Mouse (Mus musculus) midbrain, embryonic 10.5 days (tissue): ENCODE measurements around the gene Arfgef2. TPM values are rescaled to one million over a fixed set of nuclear protein-coding genes. Genes with fewer than 3 reads are reported as not detected.
"Not testable (repeated sequence)": the region's sequence is repeated elsewhere in the genome, so short reads cannot be mapped to it uniquely, and the experiment has no call there.

Source experiments
- DNase-seq: peaks from one replicate; pipeline ENCODE4 v3.0.0-alpha.2; 2017; ENCODE audit warnings: low spot score
- H3K27ac ChIP-seq: fragments of 300-500 bp; sonication (generic); replicated peaks from 2 replicates; pipeline ENCODE4 v1.5.1; 2016; ENCODE audit warnings: mild to moderate bottlenecking
- H3K27me3 ChIP-seq: fragments of 300-500 bp; sonication (generic); 2 replicates; pipeline ENCODE4 v1.6.1; 2016; ENCODE audit warnings: low read depth, mild to moderate bottlenecking; ENCODE audit not compliant: poor library complexity, severe bottlenecking
- H3K36me3 ChIP-seq: fragments of 300-500 bp; sonication (generic); 2 replicates; pipeline ENCODE4 v1.6.1; 2016; ENCODE audit warnings: mild to moderate bottlenecking, moderate library complexity
- H3K4me1 ChIP-seq: fragments of 300-500 bp; sonication (generic); 2 replicates; pipeline ENCODE4 v1.6.1; 2016
- H3K4me3 ChIP-seq: fragments of 300-500 bp; sonication (generic); 2 replicates; pipeline ENCODE4 v1.5.1; 2016; ENCODE audit warnings: mild to moderate bottlenecking, moderate library complexity
- H3K9me3 ChIP-seq: fragments of 300-500 bp; sonication (generic); replicated peaks from 2 replicates; pipeline ENCODE4 v1.6.1; 2016; ENCODE audit warnings: mild to moderate bottlenecking
- WGBS: fragments of 180-500 bp; shearing (Covaris S2); methylation state at CpG from one replicate; pipeline ENCODE4 v1.1.7; 2016; 5-methylcytosine and 5-hydroxymethylcytosine counted together
- polyA plus RNA-seq: library from polyadenylated mRNA; unstranded; fragments of >200 nt; fragmentation: Nextera tagmentation; extraction: Ambion mirVana; gene quantifications from 2 replicates; pipeline ENCODE4 v1.2.1, GENCODE M21; 2016

Arfgef2 gene
- polyA plus RNA-seq, 1 experiment from 2014 or later: 4.2 TPM

DNA sequence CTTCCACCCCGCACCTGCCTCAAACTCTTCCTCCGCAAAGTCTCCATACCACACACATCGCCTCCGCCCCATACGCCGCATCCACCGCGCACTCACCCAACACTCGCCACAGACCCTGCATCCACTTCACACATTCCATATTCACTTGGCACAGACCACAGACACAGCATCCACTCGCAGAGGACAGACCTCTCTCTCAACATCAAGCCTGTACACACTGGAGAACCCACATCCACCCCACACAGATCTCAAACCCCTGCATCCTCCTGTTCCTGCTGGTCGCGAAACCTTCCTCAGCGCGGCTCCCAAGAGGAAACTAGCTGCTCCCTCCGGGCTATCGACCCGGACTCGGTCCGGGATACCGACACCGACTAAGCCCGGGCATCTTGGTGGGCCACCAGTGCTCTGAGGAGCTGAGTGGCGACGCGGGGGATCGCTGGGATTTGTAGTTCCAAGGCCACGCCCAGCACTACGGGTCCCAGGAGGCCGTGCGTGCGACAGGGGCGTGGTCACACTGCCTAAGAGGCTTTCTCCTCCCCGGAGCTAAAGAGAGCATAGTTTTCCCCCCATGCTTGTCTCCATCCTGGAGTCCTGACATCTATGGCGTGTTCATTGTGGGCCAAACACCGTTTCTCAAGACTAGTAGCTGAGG lies 18.9 kb upstream of the Arfgef2 start:
- H3K36me3 ChIP-seq: peaks cover 2% of the 10 kb centered on the region; the same call in 1 of the 2 replicates
- under 1% methylated on average over 35 of the region's 35 CpGs for WGBS
- H3K27me3 ChIP-seq: peaks cover 13% of the 10 kb centered on the region; the same call in 1 of the 2 replicates
- peak; percentile 91 for DNase-seq
- H3K4me1 ChIP-seq: peaks cover 24% of the 10 kb centered on the region
- no peaks in the 10 kb centered on the region for H3K9me3 ChIP-seq
- H3K27ac ChIP-seq: peak overlapping the region; percentile 81
- H3K4me3 ChIP-seq: peak overlapping the region; percentile 65

DNA sequence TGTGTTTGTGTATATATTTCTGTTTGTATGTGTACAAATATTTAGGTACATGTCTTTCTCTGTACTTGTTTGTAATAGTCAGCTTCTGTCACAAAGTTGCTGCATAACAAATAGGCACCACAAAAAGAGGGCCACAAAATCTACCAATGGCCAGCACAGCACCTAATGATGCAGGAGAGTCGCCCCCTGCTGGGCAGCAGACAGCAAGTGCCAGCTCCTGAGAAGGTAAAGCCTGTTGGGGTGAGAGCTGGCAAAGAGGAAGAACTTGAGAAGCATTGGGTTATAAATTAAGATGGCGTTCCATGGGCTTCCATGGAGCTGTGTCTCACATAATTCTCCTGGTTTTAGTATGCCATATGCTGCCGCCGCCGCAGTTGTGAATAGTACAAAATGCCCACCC lies 13.7 kb upstream of the Arfgef2 start:
- DNase-seq: no peak
- 75% methylated on average over 5 of the region's 5 CpGs for WGBS

DNA sequence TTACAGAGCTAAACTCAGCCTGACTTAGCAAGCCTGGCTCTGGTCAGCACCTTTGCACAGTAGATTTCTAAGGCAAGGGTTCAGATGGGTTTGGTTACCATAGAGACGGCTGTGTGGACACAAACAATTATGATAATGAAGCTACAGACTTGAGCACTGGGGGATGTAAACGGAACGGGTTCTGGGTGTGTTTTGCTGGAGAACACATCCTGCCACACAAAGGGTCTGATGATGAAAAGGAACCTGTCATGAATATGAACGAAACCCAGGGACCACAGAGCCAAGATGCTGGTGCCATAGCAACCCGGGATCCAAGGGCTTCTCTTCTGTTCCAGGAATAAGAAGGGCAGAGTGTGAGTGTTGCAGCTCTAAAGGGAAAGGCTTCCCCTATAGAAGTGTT lies 13.0 kb upstream of the Arfgef2 start, which contains the start of gene Trp53rkb:
TSS of gene Trp53rkb (plus strand) at position 177 of the 400 bp plus-strand sequence.
- Histone ChIP-seq H3K9me3 (no peaks in the 10 kb centered on the region), H3K4me3 (peak within 1 kb of the TSS; percentile 82), H3K27ac (peak within 1 kb of the TSS; percentile 89), H3K4me1 (peaks cover 32% of the 10 kb centered on the region), H3K36me3 (peaks cover 19% of the 10 kb centered on the region), H3K27me3 (no peaks in the 10 kb centered on the region)
- WGBS: 53% methylated on average over 5 of the region's 5 CpGs
- DNase-seq: peak; percentile 52

More for the DNA sequence above, 13.7 kb upstream of the Arfgef2 start:
- Histone ChIP-seq H3K4me3 (no peak overlapping the region), H3K27me3 (no peaks in the 10 kb centered on the region), H3K9me3 (no peaks in the 10 kb centered on the region), H3K36me3 (peaks cover 13% of the 10 kb centered on the region), H3K27ac (peak overlapping the region; percentile 89; the same call in 1 of the 2 replicates), H3K4me1 (peaks cover 38% of the 10 kb centered on the region)

DNA sequence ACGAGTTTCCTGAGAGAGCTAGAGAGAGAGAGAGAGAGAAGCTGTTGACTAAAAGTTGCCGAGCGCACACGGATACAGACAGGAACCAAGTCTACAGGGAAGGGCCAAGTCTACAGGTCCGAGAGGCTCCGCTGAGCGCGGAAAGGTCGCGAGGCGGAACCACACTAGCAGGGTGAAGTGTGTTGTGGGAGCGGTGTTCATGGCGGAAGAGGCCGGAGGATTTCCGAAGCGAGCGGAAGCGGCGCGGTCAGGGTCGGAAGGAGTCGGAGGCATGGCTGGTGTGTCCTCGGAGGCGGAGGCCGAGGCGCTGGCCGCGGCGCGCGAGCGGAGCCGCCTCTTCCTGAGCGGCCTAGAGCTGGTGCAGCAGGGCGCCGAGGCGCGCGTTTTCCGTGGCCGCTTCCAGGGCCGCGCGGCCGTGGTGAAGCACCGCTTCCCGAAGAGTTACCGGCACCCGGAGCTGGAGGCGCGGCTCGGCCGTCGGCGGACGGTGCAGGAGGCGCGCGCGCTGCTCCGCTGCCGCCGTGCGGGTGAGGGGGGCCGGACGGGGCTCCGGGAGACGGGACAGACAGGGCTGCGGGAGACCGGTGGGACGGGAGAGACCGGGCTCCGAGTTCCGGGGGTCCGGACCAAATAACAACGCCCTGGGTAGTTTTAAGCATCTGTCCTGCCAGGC lies 11.7 kb upstream of the Arfgef2 start:
- peak overlapping the region; percentile 82 for H3K4me3 ChIP-seq
- not testable (repeated sequence) for H3K27me3 ChIP-seq, H3K9me3 ChIP-seq
- DNase-seq: peak; percentile 84
- WGBS: under 1% methylated on average over 76 of the region's 76 CpGs
- peaks cover 31% of the 10 kb centered on the region for H3K4me1 ChIP-seq
- H3K27ac ChIP-seq: peak overlapping the region; percentile 89
- peaks cover 32% of the 10 kb centered on the region for H3K36me3 ChIP-seq

DNA sequence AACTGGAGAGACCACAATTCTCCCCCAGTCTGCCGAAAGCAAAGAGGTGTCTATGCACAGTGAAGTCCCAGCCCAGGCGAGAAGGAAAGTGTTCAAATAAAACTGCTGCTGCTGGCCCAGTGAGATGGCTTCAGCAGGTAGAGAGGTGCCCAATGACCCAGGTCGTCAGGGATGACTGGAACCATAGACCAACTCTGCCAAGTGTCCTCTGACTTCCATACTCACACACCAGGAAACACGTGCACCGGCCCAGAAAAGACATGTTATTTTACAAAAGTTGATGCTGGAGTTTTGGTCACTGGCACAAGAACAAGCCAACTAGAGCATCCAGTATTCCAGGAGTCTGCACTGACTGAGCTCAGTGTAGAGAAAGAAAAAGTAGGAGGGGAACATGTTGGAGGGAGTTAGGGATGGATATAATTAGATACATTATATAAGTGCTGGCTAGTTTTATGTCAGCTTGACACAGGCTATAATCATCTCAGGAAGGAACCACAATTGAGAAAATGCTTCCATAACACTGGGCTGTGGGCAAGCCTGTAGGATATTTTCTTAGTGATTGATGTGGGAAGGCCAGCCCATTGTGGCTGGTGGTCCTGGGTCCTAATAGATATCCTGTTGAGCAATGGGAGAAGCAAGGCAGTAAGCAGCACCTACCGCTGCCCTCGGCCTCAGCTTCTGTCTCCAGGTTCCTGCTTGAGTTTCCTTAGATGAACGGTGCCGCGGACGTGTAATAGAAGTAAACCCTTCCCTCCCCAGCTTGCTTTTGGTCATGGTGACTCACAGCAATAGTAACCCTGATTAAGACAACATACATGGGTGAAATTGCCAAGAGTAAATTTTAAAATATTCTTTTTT lies 5.5 kb upstream of the Arfgef2 start:
- no peak for DNase-seq
- Histone ChIP-seq H3K9me3 (no peaks in the 10 kb centered on the region), H3K4me3 (no peak overlapping the region), H3K27me3 (0 out of 2 replicates have a peak, but pooled peaks cover 5% of the 10 kb centered on the region), H3K4me1 (peaks cover under 1% of the 10 kb centered on the region), H3K36me3 (peaks cover 33% of the 10 kb centered on the region), H3K27ac (no peak overlapping the region)
- WGBS: 86% methylated on average over 11 of the region's 11 CpGs

DNA sequence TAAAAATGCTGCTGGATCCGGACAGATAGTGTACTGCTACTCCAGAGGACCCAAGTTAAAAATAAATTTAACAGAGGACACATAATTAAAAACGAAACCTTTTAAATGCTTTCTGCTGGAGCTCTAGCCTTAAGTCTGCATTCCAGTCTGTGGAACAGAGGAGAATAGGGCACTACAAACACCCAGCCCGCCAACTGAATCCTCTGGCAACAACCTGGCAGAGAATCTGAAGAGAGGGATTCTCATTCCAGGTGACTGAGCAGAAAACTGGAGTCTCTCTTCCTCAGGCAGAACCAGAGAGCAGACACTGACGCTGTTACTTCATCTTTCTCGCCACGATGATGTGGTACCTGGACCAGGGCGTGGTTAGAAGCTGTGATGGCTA lies 4.9 kb upstream of the Arfgef2 start:
- 85% methylated on average over 7 of the region's 7 CpGs for whole genome bisulfite sequencing
- no peak overlapping the region for H3K4me3 ChIP-seq
- H3K36me3 ChIP-seq: peaks cover 33% of the 10 kb centered on the region
- H3K27me3 ChIP-seq: 0 out of 2 replicates have a peak, but pooled peaks cover 5% of the 10 kb centered on the region
- no peak for DNase-seq
- peaks cover under 1% of the 10 kb centered on the region for H3K4me1 ChIP-seq
- no peak overlapping the region for H3K27ac ChIP-seq
- H3K9me3 ChIP-seq: no peaks in the 10 kb centered on the region

DNA sequence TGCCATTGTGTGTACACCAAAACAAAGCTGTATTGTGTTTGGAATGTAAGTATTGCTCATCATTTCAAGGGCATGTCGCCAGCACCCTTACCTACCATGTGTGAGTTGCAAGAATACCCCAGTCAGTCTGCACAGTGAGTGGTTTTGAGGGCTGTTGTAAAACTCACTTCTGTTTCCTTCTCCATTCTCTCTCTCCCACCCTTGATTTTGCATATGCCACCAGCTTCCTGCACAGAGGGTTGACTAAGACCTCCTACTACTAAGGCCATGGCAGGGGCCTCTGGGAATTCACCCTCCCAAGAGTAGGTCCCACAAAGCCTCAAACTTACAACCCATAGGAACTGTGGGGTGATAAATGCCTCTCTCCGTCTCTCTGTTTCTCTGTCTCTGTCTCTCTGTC lies 4.0 kb upstream of the Arfgef2 start:
- peaks cover 23% of the 10 kb centered on the region for H3K36me3 ChIP-seq
- WGBS: 71% methylated on average over 2 of the region's 2 CpGs
- 0 out of 2 replicates have a peak, but pooled peaks cover 5% of the 10 kb centered on the region for H3K27me3 ChIP-seq
- H3K4me1 ChIP-seq: peaks cover 11% of the 10 kb centered on the region
- no peak overlapping the region for H3K4me3 ChIP-seq
- H3K9me3 ChIP-seq: no peaks in the 10 kb centered on the region
- H3K27ac ChIP-seq: no peak overlapping the region
- no peak for DNase-seq

DNA sequence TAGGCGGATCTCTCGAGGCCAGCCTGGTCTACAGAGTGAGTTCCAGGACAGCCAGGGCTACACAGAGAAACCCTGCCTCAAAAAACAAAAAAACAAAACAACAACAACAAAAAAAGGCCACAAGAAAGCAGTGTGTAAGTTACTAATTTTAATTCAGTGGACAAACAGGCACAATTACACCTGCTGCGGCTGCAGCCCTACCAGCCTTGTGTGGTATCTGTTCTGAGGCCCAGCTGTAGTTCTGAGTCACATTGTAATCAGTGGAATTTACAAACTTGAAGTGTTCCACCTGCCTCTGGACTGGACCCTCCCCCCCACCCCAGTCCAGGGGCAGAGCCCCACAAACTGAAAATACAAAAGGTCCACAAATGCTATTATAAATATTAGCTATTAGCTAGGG lies 2.1 kb upstream of the Arfgef2 start:
- H3K27me3 ChIP-seq: 0 out of 2 replicates have a peak, but pooled peaks cover 5% of the 10 kb centered on the region
- peaks cover 5% of the 10 kb centered on the region for H3K36me3 ChIP-seq
- H3K27ac ChIP-seq: no peak overlapping the region
- no peaks in the 10 kb centered on the region for H3K9me3 ChIP-seq
- WGBS: 90% methylated on average over 3 of the region's 3 CpGs
- no peak overlapping the region for H3K4me3 ChIP-seq
- DNase-seq: no peak
- H3K4me1 ChIP-seq: peaks cover 18% of the 10 kb centered on the region

DNA sequence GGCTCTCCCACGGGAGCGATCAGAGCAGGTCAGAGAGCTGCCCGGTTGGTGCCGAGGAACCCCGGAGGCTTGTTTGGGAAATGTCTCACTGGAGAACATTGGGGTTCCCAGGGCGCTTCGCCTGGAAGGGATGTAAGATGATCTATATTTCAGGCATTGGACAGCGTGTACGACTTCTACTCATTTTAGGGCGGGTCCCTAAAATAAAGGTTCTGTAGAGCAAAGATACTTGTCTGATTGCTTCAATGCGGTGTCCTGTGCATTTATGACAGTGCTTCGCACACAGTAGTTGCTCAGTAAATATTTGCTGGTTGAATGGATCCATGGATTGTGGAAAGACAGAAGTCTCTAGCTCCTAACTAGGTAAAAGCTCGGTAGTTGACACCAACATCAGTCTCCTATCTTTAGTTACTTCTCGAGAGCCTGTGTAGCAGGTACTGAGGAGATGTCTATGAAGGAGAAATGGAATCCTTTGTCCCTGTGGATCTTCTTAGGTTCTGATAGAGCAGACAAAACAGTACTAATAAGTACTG lies 851 bp downstream of the Arfgef2 start:
- Histone ChIP-seq H3K27ac (peak overlapping the region; percentile 89), H3K4me1 (peaks cover 18% of the 10 kb centered on the region), H3K9me3 (no peaks in the 10 kb centered on the region), H3K27me3 (0 out of 2 replicates have a peak, but pooled peaks cover 5% of the 10 kb centered on the region), H3K4me3 (peak overlapping the region; percentile 91), H3K36me3 (no peaks in the 10 kb centered on the region)
- no peak for DNase-seq
- 27% methylated on average over 14 of the region's 14 CpGs for WGBS

DNA sequence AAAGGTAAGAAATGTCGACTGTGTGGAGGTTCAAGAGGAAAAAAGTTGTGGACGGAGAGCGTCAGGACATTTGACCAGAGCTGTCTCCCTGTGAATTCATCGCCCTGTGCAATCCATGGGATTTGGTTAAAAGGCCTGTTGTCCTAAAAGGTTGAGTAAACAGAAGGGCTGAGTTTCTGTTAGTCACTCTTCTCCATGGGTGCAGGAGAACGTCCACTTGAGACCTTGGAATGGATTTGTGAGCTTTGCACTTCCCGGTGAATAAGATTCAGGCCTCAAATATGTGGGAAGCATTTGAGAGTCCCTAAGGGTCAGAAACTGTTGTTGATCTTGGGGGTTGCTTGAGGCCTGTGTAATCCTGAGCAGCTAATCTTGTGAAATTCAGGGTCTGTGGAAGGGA lies 1.4 kb downstream of the Arfgef2 start:
- Histone ChIP-seq H3K4me3 (peak overlapping the region; percentile 91), H3K27me3 (0 out of 2 replicates have a peak, but pooled peaks cover 5% of the 10 kb centered on the region), H3K36me3 (no peaks in the 10 kb centered on the region), H3K9me3 (no peaks in the 10 kb centered on the region), H3K27ac (no peak overlapping the region), H3K4me1 (peaks cover 18% of the 10 kb centered on the region)
- DNase-seq: no peak
- 80% methylated on average over 6 of the region's 6 CpGs for WGBS

DNA sequence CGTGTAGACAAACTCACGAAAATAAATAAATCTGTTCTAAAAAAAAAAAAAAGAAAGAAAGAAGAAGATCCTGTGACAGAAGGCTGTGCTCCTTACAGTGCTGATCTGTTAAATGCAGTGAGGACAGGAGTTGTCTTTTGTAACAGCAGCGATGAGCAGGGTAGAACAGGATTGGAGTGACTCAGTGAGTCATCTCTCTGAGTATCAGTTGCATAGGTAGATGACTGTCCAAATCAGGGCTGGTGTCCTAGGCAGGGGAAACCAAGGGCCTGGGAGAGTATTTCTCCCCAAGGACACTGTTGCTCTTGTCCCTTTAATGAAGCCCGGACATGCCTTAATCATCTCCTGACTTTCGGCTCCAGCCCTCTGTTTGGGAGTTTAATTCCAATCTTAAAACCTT lies 4.1 kb downstream of the Arfgef2 start:
- H3K27me3 ChIP-seq: no peaks in the 10 kb centered on the region
- H3K27ac ChIP-seq: no peak overlapping the region
- H3K36me3 ChIP-seq: no peaks in the 10 kb centered on the region
- H3K9me3 ChIP-seq: no peaks in the 10 kb centered on the region
- no peak overlapping the region for H3K4me3 ChIP-seq
- no peak for DNase-seq
- WGBS: 94% methylated on average over 5 of the region's 5 CpGs
- H3K4me1 ChIP-seq: peaks cover 18% of the 10 kb centered on the region

DNA sequence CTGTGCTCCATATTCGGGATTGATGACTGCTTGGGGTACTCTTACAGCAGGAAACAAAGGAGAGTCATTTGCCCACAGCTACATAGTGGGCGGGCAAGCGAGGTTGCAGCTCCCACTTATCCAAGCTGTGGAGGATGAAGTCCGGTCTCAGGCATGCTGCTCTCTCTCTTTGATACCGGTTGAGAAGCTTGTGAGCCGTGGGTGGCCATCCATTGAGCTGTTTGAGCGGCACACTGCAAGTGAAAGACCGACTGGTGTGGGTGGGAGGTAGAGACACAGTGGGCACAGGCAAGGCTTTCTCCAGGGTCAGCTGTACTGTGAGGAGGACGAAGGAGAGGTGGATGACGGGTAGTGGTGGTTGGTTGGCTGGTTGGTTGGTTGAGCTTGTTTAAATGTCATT lies 5.4 kb downstream of the Arfgef2 start:
- DNase-seq: no peak
- H3K27ac ChIP-seq: no peak overlapping the region
- H3K27me3 ChIP-seq: no peaks in the 10 kb centered on the region
- H3K9me3 ChIP-seq: no peaks in the 10 kb centered on the region
- 89% methylated on average over 10 of the region's 10 CpGs for WGBS
- peaks cover 14% of the 10 kb centered on the region for H3K4me1 ChIP-seq
- H3K4me3 ChIP-seq: no peak overlapping the region
- no peaks in the 10 kb centered on the region for H3K36me3 ChIP-seq
